Mouse (Mus musculus): Measurements from ENCODE around the gene Gm28897. TPM values are rescaled to one million over a fixed set of nuclear protein-coding genes. Genes with fewer than 3 reads are reported as not detected.

The Gm28897 gene
- not detected in 2 replicates for polyA plus RNA-seq (2021; fragmentation: Nextera tagmentation)
- long read RNA-seq, experiment 1 = 0 reads
- long read RNA-seq, experiment 2 = 0 reads

DNA sequence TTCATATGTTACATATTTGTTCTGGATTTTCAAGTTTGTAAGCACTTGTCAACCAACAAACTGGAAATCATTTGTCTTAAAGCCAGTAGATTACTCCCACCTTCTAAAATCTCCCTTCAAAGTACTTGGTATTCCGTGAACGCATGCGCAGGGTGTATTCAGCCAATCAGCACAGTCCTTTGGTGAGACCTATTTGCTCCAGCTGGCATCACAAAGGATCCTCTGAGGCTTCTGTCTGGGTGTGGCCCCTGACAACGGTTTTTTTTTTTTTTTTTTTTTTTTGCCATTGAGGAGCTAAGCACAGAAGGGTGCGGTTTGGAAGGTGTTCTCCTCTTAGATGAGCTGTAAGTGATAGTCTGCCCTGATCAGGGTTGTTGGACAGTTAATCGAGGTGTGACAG is at the start of gene Gm28897:
Gene Gm28897 (plus strand): TSS at position 301 of the 400 bp plus-strand sequence.

